Mouse (Mus musculus) embryonic fibroblast, embryonic 13.5 days (primary cell): Measurements from ENCODE around the gene Hilpda.

ENCODE experiments used
- CTCF ChIP-seq: IDR thresholded peaks from 2 replicates; pipeline ENCODE4 v1.5.1; 2011; ENCODE audit warnings: mild to moderate bottlenecking, control low read depth, low read length, moderate library complexity, borderline replicate concordance; ENCODE audit not compliant: insufficient read depth
- POLR2A ChIP-seq: IDR thresholded peaks from 2 replicates; pipeline ENCODE4 v1.6.1; 2011; ENCODE audit warnings: low read depth, mild to moderate bottlenecking, control low read depth, low read length, moderate library complexity

DNA sequence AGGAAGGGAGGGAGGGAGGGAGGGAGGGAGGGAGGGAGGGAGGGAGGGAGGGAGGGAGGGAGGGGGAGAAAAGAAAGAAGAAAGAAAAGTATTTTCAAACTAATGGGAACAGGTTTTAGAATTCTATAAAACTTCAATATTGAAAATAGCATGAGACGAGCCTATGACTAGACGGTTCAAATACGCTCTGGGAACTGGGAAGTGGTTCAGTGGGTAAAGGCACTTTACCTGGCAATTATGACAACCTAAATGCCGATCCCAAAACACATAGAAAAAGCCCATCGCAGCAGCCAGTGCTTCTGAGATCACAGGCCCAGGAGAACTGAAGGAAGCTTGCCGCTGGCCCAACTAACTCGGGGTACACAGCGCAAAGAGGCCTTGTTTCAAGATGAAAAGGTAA, 7.0 kb downstream of the Hilpda start, which contains the start of gene Fam71f2:
- TF ChIP-seq CTCF (no peak), POLR2A (no peak)
